Mouse (Mus musculus): ENCODE results near the gene Cela3b.

The Cela3b gene

DNA sequence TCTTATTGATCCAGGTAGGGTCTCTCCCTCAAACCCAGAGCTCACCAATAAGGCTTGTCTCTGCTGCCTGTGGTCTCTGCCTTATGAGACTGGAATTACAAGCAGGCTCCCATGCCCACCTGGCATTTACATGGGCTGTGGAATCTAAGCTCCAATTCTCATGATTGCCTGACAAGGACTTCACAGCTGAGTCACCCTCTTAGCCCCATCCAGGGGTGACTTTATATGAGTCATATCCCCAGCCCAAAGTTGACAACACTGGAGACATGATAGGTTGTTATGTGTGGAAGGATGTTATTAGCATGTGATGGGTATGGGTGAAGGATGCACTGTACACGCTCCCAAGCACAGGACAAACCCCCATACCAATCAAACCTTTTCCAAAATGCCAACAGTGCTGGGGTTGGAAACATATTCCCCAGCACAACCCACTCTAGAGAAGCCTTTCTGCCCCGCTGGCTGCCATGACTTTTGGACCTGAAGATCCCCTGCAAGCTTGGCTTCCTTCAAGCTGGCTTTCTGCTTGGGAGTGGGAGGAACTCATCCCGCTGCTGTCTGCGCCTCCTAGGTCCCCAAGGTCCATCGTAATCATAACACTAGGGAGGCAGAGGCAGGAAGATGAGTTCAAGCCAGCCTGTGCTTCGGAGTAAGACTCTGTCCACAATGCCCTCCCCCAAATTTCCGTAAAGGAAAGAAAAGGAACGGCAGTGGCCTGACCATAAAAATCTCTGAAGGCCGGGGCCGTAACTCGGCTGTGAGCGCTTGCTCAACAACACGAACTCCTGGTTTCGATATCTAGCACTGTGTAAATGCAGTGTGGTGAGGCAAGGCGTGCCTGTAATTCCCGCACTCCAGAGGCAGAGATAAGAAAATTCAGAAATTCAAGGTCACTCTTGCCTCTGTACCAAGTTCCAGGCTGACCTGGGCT is 58.5 kb downstream of the Cela3b start:
- DNase-seq = no peak
